In genomic region chr11:68211924-68212578, GRCm38 (mm10) we compare ENCODE assay signal across 9 mouse cellular contexts.
DNase-seq lines count a peak whose midpoint lies in the region; ATAC-seq and TF ChIP-seq lines count a peak whose summit lies in the region.
"Had no signal": no experiment of that assay in that cellular context is flagged by ENCODE, and none has a peak within 500 bp of the region (broad histone marks: within the 10 kb centered on the region; RNA-seq: fewer than 3 reads in every experiment).

No protein-coding gene starts in this region.

- WGBS in embryonic facial prominence, embryonic 10.5 days = 52% methylated on average over 8 of the region's 8 CpGs
- 26% methylated on average over 8 of the region's 8 CpGs for WGBS in limb, embryonic 11.5 days
- 45% methylated on average over 8 of the region's 8 CpGs for WGBS in midbrain, postnatal 0 days
- WGBS in forebrain, embryonic 12.5 days = 69% methylated on average over 8 of the region's 8 CpGs

- TF ChIP-seq CTCF in midbrain, postnatal 0 days (IDR thresholded peaks at IDR 0.05) = peak; percentile 65

- DNase-seq in urinary bladder, postnatal 36 days (ENCODE audit: low spot score in 2 of 2) = peak; percentile 35 to 59
- DNase-seq in urinary bladder, postnatal 10 days (ENCODE audit: low spot score) = no peak
- peak; percentile 47 for DNase-seq in embryonic facial prominence, embryonic 10.5 days (ENCODE audit: low spot score)
- peak; percentile 67 to 69 for DNase-seq in heart, postnatal 36 days
- DNase-seq in limb, embryonic 11.5 days (ENCODE audit: low spot score) = peak; percentile 61
- peak; percentile 56 for DNase-seq in midbrain, postnatal 0 days (ENCODE audit: low spot score)
- no peak for DNase-seq in cerebellum, postnatal 4 days (ENCODE audit: low spot score in 2 of 2)

- peak; percentile 69 for ATAC-seq in limb, embryonic 11.5 days (ENCODE audit: insufficient number of reproducible peaks, low FRiP score, low TSS enrichment, low read depth)
- peak; percentile 24; the same call in 1 of the 2 replicates for ATAC-seq in midbrain, postnatal 0 days (ENCODE audit: low FRiP score)
- ATAC-seq in forebrain, embryonic 12.5 days (ENCODE audit: low FRiP score) = no peak

- H3K27me3 ChIP-seq in embryonic facial prominence, embryonic 10.5 days (replicated peaks; ENCODE audit: low read depth, poor library complexity, severe bottlenecking) = 0 out of 2 replicates have a peak, but pooled peaks cover 5% of the 10 kb centered on the region
- H3K27me3 ChIP-seq in limb, embryonic 11.5 days (ENCODE audit: control insufficient read depth, insufficient read depth, low read length) = no peaks in the 10 kb centered on the region
- no peaks in the 10 kb centered on the region for H3K27me3 ChIP-seq in midbrain, postnatal 0 days (ENCODE audit: insufficient read depth, low read length)
- peaks cover 3% of the 10 kb centered on the region; the same call in 1 of the 2 replicates for H3K27me3 ChIP-seq in forebrain, embryonic 12.5 days

- peak overlapping the region; percentile 27; the same call in 1 of the 2 replicates for H3K9ac ChIP-seq in limb, embryonic 11.5 days (ENCODE audit: low read length)
- H3K9ac ChIP-seq in midbrain, postnatal 0 days (replicated peaks; ENCODE audit: low read length, poor library complexity, severe bottlenecking) = no peak overlapping the region
- H3K9ac ChIP-seq in forebrain, embryonic 12.5 days = no peak overlapping the region

- H3K4me3 ChIP-seq in embryonic facial prominence, embryonic 10.5 days = no peak overlapping the region
- no peak overlapping the region for H3K4me3 ChIP-seq in limb, embryonic 11.5 days (ENCODE audit: low read depth, low read length)
- no peak overlapping the region for H3K4me3 ChIP-seq in midbrain, postnatal 0 days (ENCODE audit: low read depth, low read length)
- H3K4me3 ChIP-seq in forebrain, embryonic 12.5 days (replicated peaks) = no peak overlapping the region

- H3K4me2 ChIP-seq in limb, embryonic 11.5 days (ENCODE audit: low read depth, severe bottlenecking) = no peak overlapping the region
- H3K4me2 ChIP-seq in midbrain, postnatal 0 days (ENCODE audit: low read depth, low read length, poor library complexity, severe bottlenecking) = no peak overlapping the region
- no peak overlapping the region for H3K4me2 ChIP-seq in forebrain, embryonic 12.5 days

- peak overlapping the region; percentile 73 for H3K27ac ChIP-seq in embryonic facial prominence, embryonic 10.5 days (replicated peaks)
- H3K27ac ChIP-seq in limb, embryonic 11.5 days (replicated peaks; ENCODE audit: low read depth, low read length) = peak overlapping the region; percentile 69
- no peak overlapping the region for H3K27ac ChIP-seq in midbrain, postnatal 0 days (ENCODE audit: low read depth, low read length)
- H3K27ac ChIP-seq in forebrain, embryonic 12.5 days = no peak overlapping the region; the same call in 1 of the 2 replicates
- H3K27ac ChIP-seq: macrophage had no signal

- intact Hi-C loops in heart, postnatal 36 days (cut with DNase I) = loop anchor here (1.0 to 5.0 kb wide), 2 partner anchors 196 to 210 kb away; no protein-coding TSS in a partner anchor

- peaks cover 5% of the 10 kb centered on the region; the same call in 1 of the 2 replicates for H3K36me3 ChIP-seq in embryonic facial prominence, embryonic 10.5 days (replicated peaks)
- H3K36me3 ChIP-seq in limb, embryonic 11.5 days (ENCODE audit: control insufficient read depth, insufficient read depth, low read length) = no peaks in the 10 kb centered on the region
- no peaks in the 10 kb centered on the region for H3K36me3 ChIP-seq in midbrain, postnatal 0 days (ENCODE audit: insufficient read depth, low read length)
- 0 out of 2 replicates have a peak, but pooled peaks cover 5% of the 10 kb centered on the region for H3K36me3 ChIP-seq in forebrain, embryonic 12.5 days (replicated peaks)

- H3K9me3 ChIP-seq in embryonic facial prominence, embryonic 10.5 days = no peaks in the 10 kb centered on the region
- H3K9me3 ChIP-seq in limb, embryonic 11.5 days (ENCODE audit: control insufficient read depth, low read length) = no peaks in the 10 kb centered on the region
- no peaks in the 10 kb centered on the region for H3K9me3 ChIP-seq in midbrain, postnatal 0 days (ENCODE audit: low read length)
- no peaks in the 10 kb centered on the region for H3K9me3 ChIP-seq in forebrain, embryonic 12.5 days

- H3K4me1 ChIP-seq in embryonic facial prominence, embryonic 10.5 days = peaks cover 70% of the 10 kb centered on the region
- H3K4me1 ChIP-seq in limb, embryonic 11.5 days (ENCODE audit: control insufficient read depth, insufficient read depth, low read length) = peaks cover 45% of the 10 kb centered on the region
- peaks cover 23% of the 10 kb centered on the region for H3K4me1 ChIP-seq in midbrain, postnatal 0 days (ENCODE audit: insufficient read depth, low read length)
- H3K4me1 ChIP-seq in forebrain, embryonic 12.5 days = peaks cover 41% of the 10 kb centered on the region

Comparison
In these comparisons a context has a peak if more than half of its experiments do, and no peak if none do; other contexts are left out.
1. DNase-seq: peak in urinary bladder, postnatal 36 days (2 of 2), embryonic facial prominence, embryonic 10.5 days (single experiment), heart, postnatal 36 days (2 of 2), limb, embryonic 11.5 days (single experiment) and midbrain, postnatal 0 days (single experiment); none in urinary bladder, postnatal 10 days (single experiment) and cerebellum, postnatal 4 days (0 of 2).
2. H3K27ac ChIP-seq: peak in embryonic facial prominence, embryonic 10.5 days (single experiment) and limb, embryonic 11.5 days (single experiment); none in midbrain, postnatal 0 days (single experiment) and forebrain, embryonic 12.5 days (single experiment).